Mouse (Mus musculus): Measurements from ENCODE around the gene Prrxl1. TPM values are rescaled to one million over a fixed set of nuclear protein-coding genes. Genes with fewer than 3 reads are reported as not detected.

Prrxl1 gene
- polyA plus RNA-seq, 1 experiment: not detected

GRCm38 (mm10) chr14:32624245-32624644, 25.0 kb downstream of the Prrxl1 start:
- H3K4me1 ChIP-seq (ENCODE audit: control insufficient read depth, insufficient read depth, low read length): no peaks in the 10 kb centered on the region; the same call in 1 of the 2 replicates
- no peak overlapping the region for H3K27ac ChIP-seq (ENCODE audit: insufficient read depth, low read length)
- H3K4me3 ChIP-seq (ENCODE audit: insufficient read depth, low read length): no peak overlapping the region
- TF ChIP-seq POLR2A (IDR thresholded peaks at IDR 0.05; ENCODE audit: low read depth, low read length) (no peak), CTCF (IDR thresholded peaks at IDR 0.05; ENCODE audit: borderline replicate concordance, insufficient read depth, low read length) (no peak)

DNA sequence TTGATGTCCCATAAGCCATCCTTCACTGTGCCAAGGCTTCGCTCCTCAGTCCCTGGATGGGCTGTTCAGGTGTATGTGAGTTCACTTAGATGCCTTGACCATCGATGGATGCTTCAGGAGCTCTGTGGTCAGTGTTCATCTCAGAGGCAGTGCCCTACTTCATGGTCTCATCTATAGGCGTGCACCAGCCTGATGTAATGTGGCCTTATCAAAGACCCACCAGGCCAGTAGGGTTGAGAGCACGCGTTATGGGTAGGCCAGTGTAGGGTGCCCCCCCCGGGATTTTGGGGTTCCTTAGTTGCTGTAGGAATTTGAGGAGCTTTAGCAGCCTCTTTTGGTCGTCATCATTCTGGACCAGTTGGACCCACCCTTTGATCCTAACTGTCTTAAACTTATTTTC, 25.6 kb downstream of the Prrxl1 start:
- Histone ChIP-seq H3K4me3 (ENCODE audit: insufficient read depth, low read length) (no peak overlapping the region), H3K27ac (ENCODE audit: insufficient read depth, low read length) (no peak overlapping the region), H3K4me1 (ENCODE audit: control insufficient read depth, insufficient read depth, low read length) (no peaks in the 10 kb centered on the region; the same call in 1 of the 2 replicates)
- no peak for TF ChIP-seq POLR2A (IDR thresholded peaks at IDR 0.05; ENCODE audit: low read depth, low read length)
- no peak for TF ChIP-seq CTCF (IDR thresholded peaks at IDR 0.05; ENCODE audit: borderline replicate concordance, insufficient read depth, low read length)

- TF ChIP-seq POLR2A (IDR thresholded peaks at IDR 0.05; ENCODE audit: low read depth, low read length): no peak
- Histone ChIP-seq H3K4me1 (ENCODE audit: control insufficient read depth, insufficient read depth, low read length) (no peaks in the 10 kb centered on the region; the same call in 1 of the 2 replicates), H3K4me3 (ENCODE audit: insufficient read depth, low read length) (no peak overlapping the region), H3K27ac (ENCODE audit: insufficient read depth, low read length) (no peak overlapping the region)
Measured at GRCm38 (mm10) chr14:32627271-32627670, 28.1 kb downstream of the Prrxl1 start.

GRCm38 (mm10) chr14:32628584-32628983, 29.4 kb downstream of the Prrxl1 start:
- H3K4me3 ChIP-seq (ENCODE audit: insufficient read depth, low read length): no peak overlapping the region
- TF ChIP-seq POLR2A (IDR thresholded peaks at IDR 0.05; ENCODE audit: low read depth, low read length): no peak
- TF ChIP-seq CTCF (IDR thresholded peaks at IDR 0.05; ENCODE audit: borderline replicate concordance, insufficient read depth, low read length): 0 out of 2 replicates have a peak, but pooled peaks have one; percentile 18
- no peak overlapping the region for H3K27ac ChIP-seq (ENCODE audit: insufficient read depth, low read length)
- H3K4me1 ChIP-seq (ENCODE audit: control insufficient read depth, insufficient read depth, low read length): no peaks in the 10 kb centered on the region; the same call in 1 of the 2 replicates

DNA sequence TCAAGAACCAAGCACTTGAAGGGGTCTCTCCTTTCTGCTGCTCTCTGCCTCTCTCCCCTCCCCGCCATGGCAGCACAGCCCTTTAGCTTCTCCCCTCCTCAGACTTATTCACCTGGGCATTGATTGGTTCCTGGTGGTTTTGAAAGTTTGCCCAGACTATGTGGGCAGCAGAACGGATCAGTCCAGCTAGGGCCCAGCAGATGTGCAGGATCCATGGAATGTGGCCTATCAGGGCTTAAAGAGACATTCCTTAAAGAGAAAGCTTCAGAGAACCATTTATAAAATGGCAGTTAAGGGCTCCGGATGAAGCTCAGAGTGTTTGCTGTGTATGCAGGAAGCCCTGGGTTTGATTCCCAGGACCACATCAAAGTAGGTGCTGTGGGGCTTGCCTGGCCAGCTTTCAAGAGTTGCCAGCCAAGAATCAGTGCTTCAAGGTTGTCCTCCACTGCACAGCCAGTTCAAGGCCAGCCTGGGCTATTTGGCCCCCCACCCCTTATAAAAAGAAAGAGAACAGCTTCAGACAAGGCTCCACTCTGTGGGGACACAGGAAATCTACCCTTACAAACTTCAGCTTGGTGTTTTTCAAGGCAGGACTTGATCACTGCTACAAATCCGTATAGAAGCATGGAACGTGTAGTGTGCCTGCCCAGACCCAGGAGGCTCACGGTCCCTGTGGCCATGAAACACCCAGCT, 33.8 kb downstream of the Prrxl1 start:
- no peaks in the 10 kb centered on the region; the same call in 1 of the 2 replicates for H3K4me1 ChIP-seq (ENCODE audit: control insufficient read depth, insufficient read depth, low read length)
- no peak overlapping the region for H3K4me3 ChIP-seq (ENCODE audit: insufficient read depth, low read length)
- TF ChIP-seq POLR2A (IDR thresholded peaks at IDR 0.05; ENCODE audit: low read depth, low read length) (no peak), CTCF (IDR thresholded peaks at IDR 0.05; ENCODE audit: borderline replicate concordance, insufficient read depth, low read length) (no peak)
- no peak overlapping the region for H3K27ac ChIP-seq (ENCODE audit: insufficient read depth, low read length)

- no peak overlapping the region for H3K27ac ChIP-seq (ENCODE audit: insufficient read depth, low read length)
- H3K4me1 ChIP-seq (ENCODE audit: control insufficient read depth, insufficient read depth, low read length): no peaks in the 10 kb centered on the region; the same call in 1 of the 2 replicates
- no peak overlapping the region for H3K4me3 ChIP-seq (ENCODE audit: insufficient read depth, low read length)
- TF ChIP-seq POLR2A (IDR thresholded peaks at IDR 0.05; ENCODE audit: low read depth, low read length): no peak
- TF ChIP-seq CTCF (IDR thresholded peaks at IDR 0.05; ENCODE audit: borderline replicate concordance, insufficient read depth, low read length): no peak
Measured at GRCm38 (mm10) chr14:32634015-32634682, 34.9 kb downstream of the Prrxl1 start.

- H3K4me3 ChIP-seq (ENCODE audit: insufficient read depth, low read length): no peak overlapping the region
- H3K27ac ChIP-seq (ENCODE audit: insufficient read depth, low read length): no peak overlapping the region
- TF ChIP-seq POLR2A (IDR thresholded peaks at IDR 0.05; ENCODE audit: low read depth, low read length): no peak
- no peak for TF ChIP-seq CTCF (IDR thresholded peaks at IDR 0.05; ENCODE audit: borderline replicate concordance, insufficient read depth, low read length)
- H3K4me1 ChIP-seq (ENCODE audit: control insufficient read depth, insufficient read depth, low read length): no peaks in the 10 kb centered on the region
Measured at GRCm38 (mm10) chr14:32638485-32638884, 39.3 kb downstream of the Prrxl1 start.

DNA sequence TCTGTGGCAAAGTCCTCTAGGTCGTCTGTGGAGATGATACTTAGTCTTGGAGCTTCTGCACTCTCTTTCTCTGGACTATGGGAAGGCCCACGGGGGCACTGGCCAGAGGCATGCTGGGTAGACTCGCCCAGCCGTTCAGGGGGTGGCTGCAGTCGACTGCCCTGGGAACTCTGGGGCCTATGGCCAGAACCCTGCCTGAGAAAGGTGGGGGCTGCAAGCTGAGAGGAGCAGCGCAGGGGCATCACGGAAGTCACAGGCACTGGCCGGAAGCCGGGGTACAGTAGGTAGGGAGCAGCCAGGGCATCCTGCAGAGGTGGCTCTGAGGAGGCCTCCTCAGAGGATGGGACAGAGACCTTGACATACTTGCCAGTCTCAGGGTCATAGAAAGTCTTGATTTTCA, 60.6 kb downstream of the Prrxl1 start:
- no peak overlapping the region for H3K4me3 ChIP-seq (ENCODE audit: insufficient read depth, low read length)
- no peak overlapping the region for H3K27ac ChIP-seq (ENCODE audit: insufficient read depth, low read length)
- no peaks in the 10 kb centered on the region for H3K4me1 ChIP-seq (ENCODE audit: control insufficient read depth, insufficient read depth, low read length)
- TF ChIP-seq POLR2A (IDR thresholded peaks at IDR 0.05; ENCODE audit: low read depth, low read length): no peak
- no peak for TF ChIP-seq CTCF (IDR thresholded peaks at IDR 0.05; ENCODE audit: borderline replicate concordance, insufficient read depth, low read length)

- TF ChIP-seq CTCF (IDR thresholded peaks at IDR 0.05; ENCODE audit: borderline replicate concordance, insufficient read depth, low read length): no peak
- TF ChIP-seq POLR2A (IDR thresholded peaks at IDR 0.05; ENCODE audit: low read depth, low read length): no peak
- H3K4me3 ChIP-seq (ENCODE audit: insufficient read depth, low read length): no peak overlapping the region
- no peaks in the 10 kb centered on the region for H3K4me1 ChIP-seq (ENCODE audit: control insufficient read depth, insufficient read depth, low read length)
- no peak overlapping the region for H3K27ac ChIP-seq (ENCODE audit: insufficient read depth, low read length)
Measured at GRCm38 (mm10) chr14:32663099-32663498, 63.9 kb downstream of the Prrxl1 start.

DNA sequence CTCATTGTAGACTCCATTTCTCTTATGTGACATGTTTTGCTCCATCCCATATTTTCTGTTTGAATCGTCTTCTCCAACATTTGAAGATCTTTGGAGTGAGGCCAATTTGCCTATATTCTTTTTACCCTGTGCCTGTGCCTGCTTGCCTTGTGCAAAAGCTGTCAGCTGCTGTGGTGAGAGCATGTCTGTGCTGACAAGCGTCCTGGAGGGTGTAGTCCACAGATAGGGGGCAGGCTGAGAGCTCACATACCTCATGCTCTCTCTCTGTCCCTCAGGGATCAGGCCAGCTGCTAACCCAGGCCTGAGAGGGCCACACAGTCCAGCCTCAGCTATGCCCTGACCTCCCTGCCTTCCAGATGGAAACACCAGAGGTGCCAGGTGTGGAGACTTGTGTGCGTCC, 74.0 kb downstream of the Prrxl1 start:
- H3K27ac ChIP-seq (ENCODE audit: insufficient read depth, low read length): no peak overlapping the region
- TF ChIP-seq POLR2A (IDR thresholded peaks at IDR 0.05; ENCODE audit: low read depth, low read length) (no peak), CTCF (IDR thresholded peaks at IDR 0.05; ENCODE audit: borderline replicate concordance, insufficient read depth, low read length) (no peak)
- H3K4me3 ChIP-seq (ENCODE audit: insufficient read depth, low read length): no peak overlapping the region
- H3K4me1 ChIP-seq (ENCODE audit: control insufficient read depth, insufficient read depth, low read length): no peaks in the 10 kb centered on the region
